Mouse (Mus musculus) forebrain, embryonic 13.5 days (tissue): ENCODE results near the gene Ppp2r3c. TPM values are rescaled to one million over a fixed set of nuclear protein-coding genes. Genes with fewer than 3 reads are reported as not detected.
"Not testable (repeated sequence)": the region's sequence is repeated elsewhere in the genome, so short reads cannot be mapped to it uniquely, and the experiment has no call there.

Experiments used
- ATAC-seq: fragments of 200-750 bp; cut with Nextera tagmentation; 2 replicates; pipeline ENCODE4 v1.8.0; 2017
- H3K27ac ChIP-seq: fragments of 300-500 bp; sonication (generic); 2 replicates; pipeline ENCODE4 v1.5.1; 2015; ENCODE audit warnings: inconsistent platforms, mild to moderate bottlenecking, moderate library complexity
- H3K27me3 ChIP-seq: fragments of 300-500 bp; sonication (generic); 2 replicates; pipeline ENCODE4 v1.6.1; 2015; ENCODE audit warnings: mild to moderate bottlenecking, inconsistent platforms
- H3K36me3 ChIP-seq: fragments of 300-500 bp; sonication (generic); 2 replicates; pipeline ENCODE4 v1.6.1; 2015; ENCODE audit warnings: mild to moderate bottlenecking, inconsistent platforms; ENCODE audit not compliant: poor library complexity, severe bottlenecking
- H3K4me1 ChIP-seq: fragments of 300-500 bp; sonication (generic); 2 replicates; pipeline ENCODE4 v1.6.1; 2015; ENCODE audit warnings: inconsistent platforms
- H3K4me2 ChIP-seq: fragments of 300-500 bp; sonication (generic); 2 replicates; pipeline ENCODE4 v1.6.1; 2015; ENCODE audit warnings: inconsistent platforms, mild to moderate bottlenecking, moderate library complexity
- H3K4me3 ChIP-seq: fragments of 300-500 bp; sonication (generic); 2 replicates; pipeline ENCODE4 v1.5.1; 2015; ENCODE audit warnings: mild to moderate bottlenecking, inconsistent platforms
- H3K9ac ChIP-seq: fragments of 300-500 bp; sonication (generic); 2 replicates; pipeline ENCODE4 v1.6.1; 2015; ENCODE audit warnings: mild to moderate bottlenecking, inconsistent platforms
- H3K9me3 ChIP-seq: fragments of 300-500 bp; sonication (generic); replicated peaks from 2 replicates; pipeline ENCODE4 v1.6.1; 2016; ENCODE audit warnings: inconsistent platforms
- WGBS: fragments of 180-500 bp; shearing (Covaris S2); methylation state at CpG from one replicate; pipeline ENCODE4 v1.1.7; 2015; 5-methylcytosine and 5-hydroxymethylcytosine counted together
- polyA plus RNA-seq: library from polyadenylated mRNA; unstranded; fragments of >200 nt; fragmentation: Nextera tagmentation; extraction: Ambion mirVana; gene quantifications from 2 replicates; pipeline ENCODE4 v1.2.1, GENCODE M21; 2015

The Ppp2r3c gene
- polyA plus RNA-seq, 1 experiment from 2014 or later = 27.1 TPM

GRCm38 (mm10) chr12:55311841-55312240, 9.0 kb upstream of the Ppp2r3c start:
- Histone ChIP-seq H3K4me3 (no peak overlapping the region), H3K9me3 (no peaks in the 10 kb centered on the region), H3K36me3 (peaks cover 17% of the 10 kb centered on the region), H3K27ac (no peak overlapping the region), H3K27me3 (no peaks in the 10 kb centered on the region), H3K4me2 (no peak overlapping the region), H3K9ac (no peak overlapping the region), H3K4me1 (0 out of 2 replicates have a peak, but pooled peaks cover 4% of the 10 kb centered on the region)
- no peak for ATAC-seq
- 86% methylated on average over 7 of the region's 7 CpGs for WGBS

- peaks cover 20% of the 10 kb centered on the region for H3K36me3 ChIP-seq
- H3K4me2 ChIP-seq = no peak overlapping the region
- ATAC-seq = no peak
- H3K4me3 ChIP-seq = no peak overlapping the region
- no peak overlapping the region for H3K27ac ChIP-seq
- H3K27me3 ChIP-seq = no peaks in the 10 kb centered on the region
- H3K9ac ChIP-seq = no peak overlapping the region
- no peaks in the 10 kb centered on the region for H3K9me3 ChIP-seq
- 71% methylated on average over 8 of the region's 8 CpGs for WGBS
- H3K4me1 ChIP-seq = 0 out of 2 replicates have a peak, but pooled peaks cover 4% of the 10 kb centered on the region
Measured at GRCm38 (mm10) chr12:55309501-55309900, 6.7 kb upstream of the Ppp2r3c start.

- no peak overlapping the region for H3K4me3 ChIP-seq
- ATAC-seq = no peak
- no peak overlapping the region for H3K9ac ChIP-seq
- no peak overlapping the region for H3K4me2 ChIP-seq
- no peaks in the 10 kb centered on the region for H3K27me3 ChIP-seq
- H3K9me3 ChIP-seq = no peaks in the 10 kb centered on the region
- peaks cover 9% of the 10 kb centered on the region for H3K4me1 ChIP-seq
- 97% methylated on average over 9 of the region's 9 CpGs for WGBS
- H3K27ac ChIP-seq = no peak overlapping the region
- peaks cover 20% of the 10 kb centered on the region for H3K36me3 ChIP-seq
Measured at GRCm38 (mm10) chr12:55308731-55309130, 5.9 kb upstream of the Ppp2r3c start.

DNA sequence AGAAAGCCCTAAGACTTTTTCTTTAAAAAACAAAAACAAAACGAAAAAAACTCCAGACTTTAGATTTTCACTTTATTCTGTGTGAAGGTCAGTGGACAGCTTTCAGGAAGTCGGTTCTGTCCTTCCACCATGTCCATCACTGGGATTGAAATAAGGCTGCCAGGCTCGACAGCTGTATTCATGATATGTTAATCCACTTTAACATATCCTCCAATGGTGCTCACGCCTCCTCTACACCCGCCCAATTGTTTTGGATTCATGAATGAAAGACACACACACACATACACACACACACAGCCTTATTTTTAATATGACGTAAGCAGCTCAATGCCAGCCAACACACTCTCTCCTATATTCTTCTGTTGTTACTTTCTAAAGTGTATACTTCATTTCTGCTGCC, 4.8 kb upstream of the Ppp2r3c start:
- Histone ChIP-seq H3K4me1 (peaks cover 13% of the 10 kb centered on the region), H3K9me3 (no peaks in the 10 kb centered on the region), H3K36me3 (peaks cover 20% of the 10 kb centered on the region), H3K4me3 (no peak overlapping the region), H3K27me3 (no peaks in the 10 kb centered on the region), H3K9ac (no peak overlapping the region), H3K27ac (no peak overlapping the region), H3K4me2 (peak overlapping the region; percentile 9; the same call in 1 of the 2 replicates)
- 62% methylated on average over 6 of the region's 6 CpGs for WGBS
- no peak for ATAC-seq

- Histone ChIP-seq H3K9ac (no peak overlapping the region), H3K27ac (no peak overlapping the region), H3K4me2 (no peak overlapping the region), H3K9me3 (no peaks in the 10 kb centered on the region), H3K27me3 (no peaks in the 10 kb centered on the region), H3K4me3 (no peak overlapping the region), H3K36me3 (peaks cover 18% of the 10 kb centered on the region), H3K4me1 (peaks cover 19% of the 10 kb centered on the region)
- ATAC-seq = no peak
- 95% methylated on average over 4 of the region's 4 CpGs for WGBS
Measured at GRCm38 (mm10) chr12:55306371-55306770, 3.6 kb upstream of the Ppp2r3c start.

- WGBS = 46% methylated on average over 11 of the region's 11 CpGs
- Histone ChIP-seq H3K9ac (peak overlapping the region; percentile 80), H3K4me2 (peak overlapping the region; percentile 70), H3K27ac (peak overlapping the region; percentile 88), H3K27me3 (no peaks in the 10 kb centered on the region), H3K9me3 (no peaks in the 10 kb centered on the region), H3K4me3 (peak overlapping the region; percentile 71), H3K4me1 (peaks cover 33% of the 10 kb centered on the region), H3K36me3 (peaks cover 32% of the 10 kb centered on the region)
- ATAC-seq = no peak
Measured at GRCm38 (mm10) chr12:55301472-55302300, 1.1 kb downstream of the Ppp2r3c start.

DNA sequence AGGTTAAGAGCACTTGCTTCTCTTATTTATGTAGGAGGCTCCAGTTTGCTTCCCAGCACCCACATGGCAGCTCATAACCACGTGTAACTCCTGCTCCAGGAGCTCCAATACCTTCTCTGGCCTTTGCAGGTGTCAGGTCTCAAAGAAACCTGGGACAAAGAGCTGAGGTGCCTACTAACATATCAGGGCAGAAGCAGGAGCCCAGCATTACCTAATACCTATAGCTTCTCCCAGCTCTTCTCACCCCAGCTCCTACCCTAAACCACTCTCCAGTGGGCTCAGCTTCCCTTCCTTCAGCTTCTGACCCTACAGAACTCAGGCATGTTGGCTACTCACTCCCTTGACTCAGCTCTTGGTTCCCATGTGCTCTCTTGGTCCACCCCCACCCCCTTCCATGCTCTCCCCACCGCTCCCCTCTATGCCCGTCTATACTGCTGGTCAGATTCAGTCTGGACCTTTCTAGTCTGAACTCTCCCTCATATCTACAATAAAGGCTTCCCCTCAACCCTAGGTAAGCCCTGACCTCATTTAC, 1.9 kb downstream of the Ppp2r3c start:
- Histone ChIP-seq H3K4me3 (peak overlapping the region; percentile 71), H3K27ac (no peak overlapping the region), H3K9me3 (no peaks in the 10 kb centered on the region), H3K27me3 (no peaks in the 10 kb centered on the region), H3K36me3 (peaks cover 32% of the 10 kb centered on the region), H3K9ac (peak overlapping the region; percentile 80; the same call in 1 of the 2 replicates), H3K4me2 (peak overlapping the region; percentile 70), H3K4me1 (peaks cover 33% of the 10 kb centered on the region)
- WGBS = 87% methylated on average over 3 of the region's 3 CpGs
- ATAC-seq = no peak

- H3K27me3 ChIP-seq = no peaks in the 10 kb centered on the region
- H3K36me3 ChIP-seq = peaks cover 45% of the 10 kb centered on the region
- no peak within 1 kb of the TSS; the same call in 1 of the 2 replicates for H3K9ac ChIP-seq
- H3K4me3 ChIP-seq = no peak within 1 kb of the TSS
- H3K4me1 ChIP-seq = peaks cover 33% of the 10 kb centered on the region
- no peak for ATAC-seq
- H3K4me2 ChIP-seq = no peak within 1 kb of the TSS
- WGBS = 90% methylated on average over 5 of the region's 5 CpGs
- H3K27ac ChIP-seq = no peak within 1 kb of the TSS
- no peaks in the 10 kb centered on the region for H3K9me3 ChIP-seq
Measured at GRCm38 (mm10) chr12:55299336-55299735, 3.5 kb downstream of the Ppp2r3c start, which contains the start of gene 1110008L16Rik. Gene 1110008L16Rik (plus strand): TSS chr12:55299577.

- H3K4me1 ChIP-seq = peaks cover 24% of the 10 kb centered on the region
- H3K9ac ChIP-seq = no peak overlapping the region
- H3K9me3 ChIP-seq = no peaks in the 10 kb centered on the region
- no peak overlapping the region for H3K4me3 ChIP-seq
- H3K27me3 ChIP-seq = no peaks in the 10 kb centered on the region
- ATAC-seq = no peak
- 93% methylated on average over 9 of the region's 9 CpGs for WGBS
- H3K4me2 ChIP-seq = no peak overlapping the region
- H3K27ac ChIP-seq = no peak overlapping the region
- peaks cover 55% of the 10 kb centered on the region for H3K36me3 ChIP-seq
Measured at GRCm38 (mm10) chr12:55298112-55298511, 4.7 kb downstream of the Ppp2r3c start.

DNA sequence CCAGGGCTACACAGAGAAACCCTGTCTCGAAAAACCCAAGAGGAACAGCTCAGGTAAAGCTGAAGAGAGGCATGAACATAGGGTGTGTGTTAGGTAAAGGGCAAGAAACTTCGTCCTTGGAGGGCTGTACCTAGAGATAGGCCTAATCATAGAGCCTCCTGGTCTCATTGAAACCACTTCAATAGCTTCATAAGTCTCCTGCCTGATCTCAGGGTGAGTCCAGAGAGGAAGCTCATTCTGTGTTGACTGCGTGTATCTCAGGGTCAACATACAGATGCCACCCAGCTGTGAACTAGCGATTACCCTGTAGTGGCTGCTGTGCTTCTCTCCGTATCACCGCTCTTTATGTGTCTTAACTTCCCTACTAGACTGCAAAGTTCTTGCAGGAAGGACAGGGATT, 25.2 kb downstream of the Ppp2r3c start:
- not testable (repeated sequence) for H3K27me3 ChIP-seq, H3K36me3 ChIP-seq, H3K9me3 ChIP-seq, H3K4me3 ChIP-seq, H3K4me1 ChIP-seq, H3K9ac ChIP-seq, H3K4me2 ChIP-seq, ATAC-seq, H3K27ac ChIP-seq
- WGBS = 92% methylated on average over 4 of the region's 6 CpGs

- Histone ChIP-seq H3K27ac (no peak overlapping the region), H3K4me1 (no peaks in the 10 kb centered on the region), H3K9me3 (no peaks in the 10 kb centered on the region), H3K27me3 (no peaks in the 10 kb centered on the region), H3K9ac (no peak overlapping the region), H3K36me3 (no peaks in the 10 kb centered on the region), H3K4me3 (no peak overlapping the region), H3K4me2 (no peak overlapping the region)
- no peak for ATAC-seq
- 82% methylated on average over 3 of the region's 3 CpGs for WGBS
Measured at GRCm38 (mm10) chr12:55272243-55272642, 30.6 kb downstream of the Ppp2r3c start.

GRCm38 (mm10) chr12:55263385-55263784, 39.4 kb downstream of the Ppp2r3c start:
- not testable (repeated sequence) for H3K4me3 ChIP-seq, H3K27ac ChIP-seq, H3K4me2 ChIP-seq, H3K9ac ChIP-seq, H3K9me3 ChIP-seq, H3K4me1 ChIP-seq, H3K27me3 ChIP-seq, H3K36me3 ChIP-seq, ATAC-seq
- no CpG with 5 or more reads among the region's 5 CpGs for WGBS
